Mouse (Mus musculus) cerebellum, adult 8-10 months (tissue): ENCODE data around the gene Ppp1r18.
A peak's percentile ranks its signal among the peaks of the same experiment; 100 is the strongest.
"Not testable (repeated sequence)": the region's sequence is repeated elsewhere in the genome, so short reads cannot be mapped to it uniquely, and the experiment has no call there.

Source experiments
- DNase-seq: peaks from one replicate; pipeline ENCODE4 v3.0.0; 2022

The Ppp1r18 gene

DNA sequence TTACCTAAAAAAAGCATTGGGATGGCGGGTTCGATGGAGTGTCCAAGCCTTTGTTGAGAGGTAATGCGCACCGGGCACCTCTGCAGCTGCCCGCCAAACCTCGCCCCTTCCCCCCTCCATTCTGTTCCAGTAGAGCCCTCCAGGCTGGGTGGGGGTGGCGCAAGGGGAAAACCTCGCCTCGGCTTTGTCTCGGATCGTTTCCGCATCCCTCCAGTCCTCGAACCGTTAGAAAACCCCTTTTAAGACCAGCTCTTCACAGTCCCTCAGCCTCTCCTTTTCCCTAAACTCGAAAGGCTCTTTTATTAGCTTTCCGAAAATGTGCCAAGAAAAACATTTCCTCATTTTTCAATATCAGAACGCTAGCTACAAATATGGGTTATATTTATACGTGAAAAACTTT, 27.9 kb upstream of the Ppp1r18 start:
- peak; percentile 56 for DNase-seq

DNA sequence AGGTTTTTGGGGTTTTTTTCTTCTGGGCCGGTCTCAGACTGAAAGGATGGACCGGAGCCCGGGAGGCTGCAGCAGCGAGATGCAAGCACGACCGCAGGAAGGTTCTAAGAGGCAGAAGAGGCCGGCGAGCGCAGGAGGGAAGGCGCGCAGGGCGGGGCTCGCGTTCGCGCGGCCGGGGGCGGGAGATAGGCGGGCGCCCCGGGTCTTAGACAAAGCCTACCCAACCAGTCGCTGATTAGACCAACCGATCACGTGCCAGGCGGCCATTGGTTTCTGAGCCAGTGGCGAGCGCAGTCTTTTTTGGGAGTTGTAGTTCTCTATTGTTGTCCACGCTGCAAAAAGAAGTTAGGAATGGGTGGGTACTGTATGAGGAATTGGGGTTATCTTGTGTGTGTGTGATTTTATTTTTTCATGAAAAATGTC, 27.3 kb upstream of the Ppp1r18 start, which contains the start of gene Tubb5:
Gene Tubb5 (minus strand): TSS at position 185 of the 423 bp plus-strand sequence.
- peak; percentile 94 for DNase-seq

DNA sequence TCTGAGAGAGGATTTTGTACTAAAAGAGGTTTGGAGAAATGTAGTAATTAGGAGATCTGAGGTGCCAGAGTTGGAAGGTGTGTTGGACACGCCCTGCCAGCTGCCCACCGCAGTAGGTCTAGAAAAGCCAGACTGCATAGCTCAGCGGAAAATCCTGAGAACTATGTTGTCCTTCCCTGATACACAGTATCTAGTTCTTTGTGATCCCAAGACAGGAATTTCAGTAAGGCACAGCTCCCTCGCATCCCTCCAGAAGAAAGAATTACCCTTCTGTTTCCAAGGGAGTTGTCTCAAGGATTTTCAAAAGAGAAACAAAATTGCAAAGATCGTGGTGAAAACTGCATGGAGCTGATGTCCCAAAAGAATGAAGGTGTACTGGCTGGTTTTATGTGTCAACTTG, 26.8 kb upstream of the Ppp1r18 start:
- no peak for DNase-seq

DNA sequence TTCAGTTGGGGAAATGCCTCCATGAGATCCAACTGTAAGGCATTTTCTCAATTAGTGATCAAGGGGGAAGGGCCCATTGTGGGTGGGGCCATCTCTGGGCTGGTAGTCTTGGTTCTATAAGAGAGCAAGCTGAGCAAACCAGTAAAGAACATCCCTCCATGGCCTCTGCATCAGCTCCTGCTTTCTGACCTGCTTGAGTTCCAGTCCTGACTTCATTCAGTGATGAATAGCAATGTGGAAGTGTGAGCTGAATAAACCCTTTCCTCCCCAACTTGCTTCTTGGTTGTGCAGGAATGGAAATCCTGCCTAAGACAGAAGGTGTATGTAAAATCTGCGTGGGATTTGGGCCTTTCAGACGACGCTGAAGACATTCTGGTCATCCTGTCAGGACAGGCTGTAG, 26.4 kb upstream of the Ppp1r18 start:
- not testable (repeated sequence) for DNase-seq

DNA sequence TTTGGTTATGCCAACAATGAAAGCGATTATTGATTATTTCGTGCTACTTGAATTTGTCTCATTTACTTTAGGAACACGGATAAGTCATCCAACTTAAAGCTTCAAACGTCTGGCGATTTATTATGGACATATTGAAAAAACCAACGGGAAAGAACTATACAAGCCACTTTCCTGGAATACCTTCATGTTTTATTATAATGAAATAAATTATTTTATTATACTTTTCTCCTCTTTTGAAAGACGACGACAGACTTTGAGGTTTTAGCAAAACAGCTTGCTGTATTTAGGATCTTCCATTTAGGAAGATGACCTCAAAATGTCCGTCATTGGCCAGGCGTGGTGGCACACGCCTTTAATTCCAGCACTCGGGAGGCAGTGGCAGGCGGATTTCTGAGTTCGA, 24.8 kb upstream of the Ppp1r18 start:
- no peak for DNase-seq

DNA sequence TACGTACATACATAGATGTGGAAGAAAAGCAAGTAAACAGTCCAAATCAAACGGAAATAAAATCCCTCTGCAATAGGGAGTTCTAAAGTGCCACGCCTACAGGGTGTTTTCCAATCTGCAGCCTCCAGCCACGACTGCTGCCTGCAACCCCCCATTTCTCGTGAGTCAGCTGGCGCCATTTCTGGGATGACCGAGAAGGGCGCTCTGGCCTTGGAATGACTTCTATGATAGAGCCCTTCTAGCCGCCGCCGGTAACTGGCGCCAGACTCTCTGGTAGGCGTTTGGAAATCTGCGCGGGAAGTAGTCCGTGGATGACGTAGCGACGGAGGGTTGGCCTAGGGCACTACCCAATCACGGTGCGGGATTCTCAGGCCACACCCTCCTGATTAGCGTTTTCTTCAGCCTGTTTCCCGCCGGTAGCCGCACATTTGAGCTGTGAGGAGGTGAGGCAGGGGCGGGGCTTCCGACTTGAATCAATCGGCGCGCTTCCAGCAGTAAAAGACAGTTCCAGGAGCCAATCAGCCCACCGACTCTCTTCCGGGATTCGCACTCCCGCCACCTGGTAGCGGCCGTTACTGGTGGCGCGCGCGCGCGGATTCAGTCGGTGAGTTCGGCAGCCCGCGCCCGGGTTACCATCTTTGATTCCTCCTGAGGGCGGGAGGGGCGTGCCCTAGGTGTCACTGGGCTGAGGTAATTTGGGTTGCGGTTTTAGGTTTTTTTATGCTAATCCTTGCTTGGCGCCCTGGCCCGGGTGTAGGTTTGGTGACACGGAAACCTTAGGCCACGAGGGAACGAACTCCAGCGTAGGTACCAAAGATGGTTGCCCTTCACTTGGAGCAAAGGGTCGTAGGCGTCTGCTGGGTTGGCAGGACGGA, 24.1 kb upstream of the Ppp1r18 start, which contains the start of gene Mdc1:
Gene Mdc1 (plus strand): TSS at position 440 of the 875 bp plus-strand sequence.
- DNase-seq: peak; percentile 98

DNA sequence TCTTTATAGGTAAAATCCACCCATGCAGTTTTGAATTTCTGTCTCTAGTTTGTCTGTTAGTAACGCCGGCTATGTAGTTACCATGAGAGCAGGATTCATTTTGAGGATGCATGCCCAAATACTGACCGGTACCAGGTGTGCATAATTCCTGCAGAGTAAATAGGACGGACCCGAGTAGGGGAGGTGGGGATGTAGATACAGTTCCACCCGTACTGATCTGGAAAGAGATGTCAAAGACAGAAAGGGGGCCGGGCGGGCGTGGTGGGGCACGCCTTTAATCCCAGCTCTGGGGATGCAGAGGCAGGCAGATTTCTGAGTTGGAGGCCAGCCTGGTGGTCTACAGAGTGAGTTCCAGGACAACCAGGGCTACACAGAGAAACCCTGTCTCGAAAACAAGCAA, 23.4 kb upstream of the Ppp1r18 start:
- DNase-seq: no peak

DNA sequence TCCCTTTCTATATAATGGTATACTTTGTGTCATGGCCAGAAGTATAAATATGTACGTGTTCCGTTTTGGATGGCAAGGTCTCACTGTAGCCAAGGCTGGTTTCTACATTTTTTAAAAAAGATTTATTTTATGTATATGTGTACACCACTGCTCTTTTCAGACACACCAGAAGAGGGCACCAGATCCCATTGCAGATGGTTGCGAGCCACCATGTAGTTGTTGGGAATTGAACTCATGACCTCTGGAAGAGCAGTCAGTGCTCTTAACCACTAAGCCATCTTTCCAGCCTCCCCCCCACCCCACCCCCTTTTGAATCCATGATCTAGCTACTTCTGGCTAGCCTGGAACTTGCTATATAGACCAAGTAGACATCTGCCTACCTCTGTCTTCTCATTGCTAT, 21.9 kb upstream of the Ppp1r18 start:
- no peak for DNase-seq

DNA sequence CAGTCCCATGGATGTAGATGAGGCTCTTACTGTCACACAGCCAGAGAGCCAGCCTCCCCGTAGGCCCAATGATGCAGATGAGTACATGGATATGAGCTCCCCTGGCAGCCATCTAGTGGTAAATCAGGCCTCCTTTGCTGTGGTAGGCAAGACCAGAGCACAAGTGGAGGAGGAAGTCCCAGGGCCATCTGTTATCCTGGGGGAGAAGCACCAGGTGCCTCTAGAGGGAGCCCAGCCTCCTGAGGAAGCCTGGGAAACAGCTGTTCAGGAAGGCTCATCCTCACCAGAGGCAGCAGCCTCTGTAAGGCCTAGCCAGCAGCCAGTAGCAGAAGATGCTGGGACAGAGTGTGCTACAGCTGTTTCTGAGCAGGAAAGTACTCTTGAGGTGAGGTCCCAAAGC, 17.3 kb upstream of the Ppp1r18 start:
- no peak for DNase-seq

DNA sequence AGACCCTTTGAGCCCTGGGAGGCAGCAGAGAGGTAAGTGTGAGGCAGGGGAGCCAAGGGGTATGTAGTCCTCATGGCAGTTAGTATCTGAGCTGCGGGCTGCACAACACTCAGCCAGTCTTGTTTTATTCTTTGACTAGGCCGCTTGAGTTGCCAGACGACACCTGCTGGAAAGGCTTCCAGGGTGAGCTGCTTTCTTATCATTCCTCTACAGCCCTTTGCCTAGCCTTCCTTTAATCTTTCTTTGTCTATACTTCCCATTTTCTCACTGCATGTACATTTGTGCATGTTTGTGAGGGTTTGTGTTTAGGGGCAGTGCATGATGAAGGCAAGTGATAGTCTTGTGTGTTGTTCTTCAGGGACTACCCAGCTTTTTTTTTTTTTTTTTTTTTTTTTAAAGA, 14.4 kb upstream of the Ppp1r18 start:
- DNase-seq: no peak

DNA sequence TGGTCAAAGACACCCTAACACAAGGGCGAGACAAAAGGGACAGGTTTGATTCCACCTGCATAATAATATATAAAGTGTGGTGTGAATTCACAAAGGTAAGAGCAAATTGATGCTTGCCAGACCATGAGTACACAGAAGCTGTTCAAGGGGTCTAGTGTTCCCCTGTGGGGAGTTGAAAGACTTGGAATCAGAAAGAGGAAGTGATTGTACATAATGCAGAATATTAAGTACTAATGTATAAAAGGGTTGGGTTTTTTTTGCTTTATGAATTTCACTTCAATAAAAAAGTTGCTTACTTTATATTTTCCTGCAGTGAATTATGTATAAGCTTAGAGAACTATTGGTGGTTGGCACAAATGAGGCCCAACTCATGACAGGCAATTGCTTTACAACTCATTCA, 6.0 kb upstream of the Ppp1r18 start:
- DNase-seq: no peak

DNA sequence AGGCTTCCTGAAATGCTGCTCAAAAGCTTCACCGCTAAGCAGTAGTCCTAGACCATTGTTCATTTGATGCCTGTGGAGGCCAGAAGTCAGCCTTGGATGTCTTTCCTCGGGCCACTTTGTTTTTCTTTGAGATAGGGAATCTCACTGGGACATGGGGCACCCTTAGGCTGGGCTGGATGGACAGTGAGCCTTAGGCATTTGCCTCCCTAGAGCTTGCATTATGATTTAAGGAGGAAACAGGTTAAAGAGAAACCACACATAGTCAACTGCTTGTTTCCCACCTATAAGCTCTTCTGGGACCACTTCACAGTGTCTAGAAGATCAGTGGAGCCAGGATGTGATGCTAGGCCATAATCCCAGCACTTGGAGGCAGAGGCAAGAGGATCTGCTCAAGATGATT, 5.6 kb upstream of the Ppp1r18 start:
- no peak for DNase-seq

DNA sequence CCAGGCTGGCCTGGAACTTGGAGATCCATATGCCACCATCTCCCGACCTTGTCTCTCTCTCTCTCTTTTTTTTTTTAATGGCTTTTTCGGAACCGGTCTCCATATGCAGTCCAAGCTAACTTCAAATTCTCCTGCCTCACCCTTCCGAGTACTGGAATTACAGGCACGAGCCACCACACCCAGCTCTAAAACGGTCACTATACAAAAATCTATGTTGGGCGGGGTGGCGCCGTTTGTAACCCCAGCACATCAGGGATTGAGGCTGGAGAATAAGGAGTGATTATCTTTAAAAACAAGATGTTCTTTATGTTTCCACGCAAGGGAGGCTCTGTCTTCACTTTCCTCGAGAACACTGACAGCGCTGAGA, 4.6 kb upstream of the Ppp1r18 start:
- DNase-seq: no peak

DNA sequence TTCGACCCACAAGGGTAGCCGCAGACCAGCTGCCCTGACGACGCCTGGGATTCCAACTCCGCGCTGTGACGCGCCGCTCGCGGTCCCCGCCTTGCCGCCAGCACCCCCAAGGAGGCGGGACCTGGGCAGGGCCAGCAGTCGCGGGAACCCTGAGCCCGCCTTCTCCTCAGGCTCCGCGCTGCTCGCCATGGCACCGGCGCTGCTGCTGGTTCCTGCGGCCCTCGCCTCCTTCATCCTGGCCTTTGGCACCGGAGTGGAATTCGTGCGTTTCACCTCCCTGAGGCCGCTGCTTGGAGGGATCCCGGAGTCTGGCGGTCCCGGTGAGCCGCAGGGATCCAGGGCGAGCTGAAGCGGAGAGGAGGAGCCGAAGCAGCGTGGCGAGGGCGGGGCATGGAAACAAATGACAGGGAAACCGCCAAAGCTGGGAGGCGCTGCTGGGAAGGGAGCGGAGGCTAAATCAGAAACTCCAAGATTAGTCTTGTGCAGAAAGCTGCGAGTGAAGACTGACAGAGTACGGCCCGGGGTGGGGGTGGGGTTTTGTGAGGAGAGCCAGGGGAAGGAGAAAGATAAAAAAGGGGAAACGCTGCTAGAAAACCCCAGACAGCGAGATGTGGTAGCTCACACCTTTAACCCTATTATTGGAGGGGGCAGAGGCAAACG, 4.1 kb upstream of the Ppp1r18 start, which contains the start of gene Nrm:
Gene Nrm (plus strand): TSS at position 121 of the 660 bp plus-strand sequence.
- DNase-seq: peak; percentile 90

DNA sequence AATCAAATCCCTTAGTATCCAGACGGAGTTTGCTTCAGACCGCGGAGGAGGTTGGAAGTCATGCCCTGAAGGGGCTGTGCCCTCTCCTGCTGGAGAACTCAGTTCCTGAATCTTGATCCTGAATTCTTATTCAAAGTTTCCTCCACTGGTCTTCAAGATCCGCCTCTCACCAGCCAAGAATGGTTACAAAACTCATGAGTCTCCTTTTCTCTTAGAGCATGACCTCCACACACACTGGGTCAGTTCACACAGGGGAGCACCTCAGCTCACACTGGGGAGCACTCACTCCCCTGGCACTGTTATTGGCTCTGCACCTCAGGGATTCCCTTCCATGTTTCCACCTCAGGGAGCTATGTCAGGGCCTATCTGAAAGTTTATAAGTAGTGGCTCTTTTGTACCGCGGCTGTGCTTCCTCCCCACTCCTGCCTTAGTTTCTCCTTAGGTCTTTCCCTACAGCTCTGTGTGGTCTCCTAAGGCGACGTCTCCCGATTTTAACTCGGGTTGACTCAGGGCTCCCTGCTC, 500 bp upstream of the Ppp1r18 start:
- no peak for DNase-seq

DNA sequence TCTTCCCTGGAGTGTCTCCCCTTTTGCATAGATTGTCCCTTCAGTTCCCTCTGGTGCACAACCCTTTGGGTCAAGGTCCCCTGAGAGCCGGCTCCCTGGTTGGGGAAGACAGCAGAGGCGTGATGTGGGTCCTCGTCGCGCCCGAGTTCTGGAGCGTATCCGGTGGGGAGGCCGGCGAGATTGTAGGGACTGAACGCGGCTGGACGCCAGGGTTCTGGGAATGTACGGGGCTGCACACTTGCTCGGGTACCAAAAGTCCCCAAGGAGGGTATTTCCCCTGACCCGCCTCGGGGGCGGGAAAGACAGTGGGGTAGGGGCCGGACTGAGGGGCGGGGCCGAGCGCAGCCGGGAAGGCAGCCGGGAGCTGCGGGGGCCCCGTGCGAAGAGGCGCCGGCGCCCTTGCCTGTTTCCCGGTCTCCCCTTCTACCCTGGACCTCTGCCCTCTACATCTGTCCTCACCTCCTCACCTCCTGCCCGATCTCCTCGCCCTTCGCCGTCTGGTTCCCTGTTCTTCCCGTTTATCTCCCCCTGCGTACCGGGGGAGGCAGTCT, 963 bp downstream of the Ppp1r18 start:
- DNase-seq: no peak

DNA sequence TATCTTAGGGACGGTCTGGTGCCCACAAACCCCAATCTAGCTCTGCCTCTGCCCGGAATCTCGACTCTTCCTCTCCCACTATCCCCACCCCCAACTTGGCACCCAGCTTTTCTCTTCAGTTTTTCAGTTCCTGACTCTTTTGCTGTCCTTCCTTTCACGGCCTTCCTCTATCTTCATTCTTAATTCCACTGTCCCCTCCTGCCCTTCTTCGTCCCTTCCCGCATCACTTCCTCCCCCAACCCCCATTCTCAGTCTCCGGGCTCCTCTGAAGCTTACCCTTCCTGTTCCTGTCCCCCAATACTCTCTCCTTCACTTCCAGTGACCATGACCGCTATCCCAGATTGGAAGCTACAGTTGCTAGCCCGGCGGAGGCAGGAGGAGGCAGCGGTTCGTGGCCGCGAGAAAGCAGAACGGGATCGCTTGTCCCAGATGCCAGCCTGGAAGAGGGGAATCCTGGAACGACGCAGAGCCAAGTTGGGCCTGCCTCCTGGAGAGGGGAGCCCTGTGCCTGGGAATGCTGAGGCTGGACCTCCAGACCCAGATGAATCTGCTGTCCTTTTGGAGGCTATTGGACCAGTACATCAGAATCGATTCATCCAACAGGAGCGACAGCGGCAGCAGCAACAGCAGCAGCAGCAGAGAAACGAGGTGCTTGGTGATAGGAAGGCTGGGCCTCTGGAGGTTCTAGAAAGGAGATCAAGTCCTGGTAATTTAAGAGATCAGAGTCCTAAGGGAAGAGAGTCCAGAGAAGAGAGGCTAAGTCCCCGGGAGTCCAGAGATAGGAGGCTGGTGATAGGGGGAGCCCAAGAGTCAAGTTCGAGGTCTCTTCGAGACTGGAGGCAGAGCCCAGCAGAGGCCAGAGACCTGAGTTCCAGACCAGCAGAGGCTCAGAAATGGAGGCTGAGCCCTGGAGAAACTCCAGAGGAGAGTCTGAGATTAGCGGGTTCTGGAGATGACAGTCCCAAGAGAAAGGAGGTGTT, 1.8 kb downstream of the Ppp1r18 start:
- no peak for DNase-seq

DNA sequence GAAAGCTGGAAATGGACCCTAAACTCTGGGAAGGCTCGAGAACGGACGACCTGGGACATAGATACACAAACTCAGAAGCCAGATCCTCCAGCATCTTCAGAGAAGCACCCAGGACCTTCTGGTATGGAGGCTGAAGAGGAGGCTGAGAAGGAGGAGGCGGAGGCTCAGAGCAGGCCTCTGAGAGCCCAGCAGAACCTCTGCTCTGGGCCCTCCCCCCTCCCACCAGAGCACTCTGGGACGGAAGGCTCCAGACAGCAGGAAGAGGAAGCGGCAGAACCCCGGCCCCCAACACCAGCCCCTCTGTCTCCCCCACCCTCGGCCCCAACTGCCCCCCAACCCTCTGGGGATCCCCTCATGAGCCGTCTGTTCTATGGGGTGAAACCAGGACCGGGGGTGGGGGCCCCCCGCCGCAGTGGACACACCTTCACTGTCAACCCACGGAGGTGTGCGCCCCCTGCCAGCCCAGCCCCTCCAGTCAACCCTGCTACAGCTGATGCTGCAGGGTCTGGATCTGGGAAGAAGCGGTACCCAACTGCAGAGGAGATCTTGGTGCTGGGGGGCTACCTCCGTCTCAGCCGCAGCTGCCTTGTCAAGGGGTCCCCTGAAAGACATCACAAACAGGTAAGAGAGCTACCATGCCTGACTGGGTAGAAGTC, 2.9 kb downstream of the Ppp1r18 start:
- no peak for DNase-seq

DNA sequence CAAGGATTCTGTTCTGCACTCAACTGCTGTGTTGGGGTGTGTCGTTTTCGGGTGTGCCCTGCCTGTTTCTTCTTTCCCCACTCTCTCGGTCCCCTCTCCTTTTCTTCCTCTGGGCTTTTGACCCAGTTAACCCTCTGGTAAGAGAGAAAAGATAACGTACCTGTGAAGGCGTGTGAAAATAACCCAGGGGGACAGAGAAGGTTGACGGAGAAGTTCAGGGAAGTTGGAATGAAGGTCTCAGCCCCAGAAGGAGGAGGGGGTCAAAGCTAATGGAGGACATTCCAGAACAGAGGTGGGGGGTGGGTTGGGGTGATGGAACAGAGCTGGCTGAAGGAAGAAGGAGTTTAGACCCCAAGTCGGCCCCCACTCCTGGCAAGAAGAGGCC, 3.6 kb downstream of the Ppp1r18 start:
- no peak for DNase-seq

DNA sequence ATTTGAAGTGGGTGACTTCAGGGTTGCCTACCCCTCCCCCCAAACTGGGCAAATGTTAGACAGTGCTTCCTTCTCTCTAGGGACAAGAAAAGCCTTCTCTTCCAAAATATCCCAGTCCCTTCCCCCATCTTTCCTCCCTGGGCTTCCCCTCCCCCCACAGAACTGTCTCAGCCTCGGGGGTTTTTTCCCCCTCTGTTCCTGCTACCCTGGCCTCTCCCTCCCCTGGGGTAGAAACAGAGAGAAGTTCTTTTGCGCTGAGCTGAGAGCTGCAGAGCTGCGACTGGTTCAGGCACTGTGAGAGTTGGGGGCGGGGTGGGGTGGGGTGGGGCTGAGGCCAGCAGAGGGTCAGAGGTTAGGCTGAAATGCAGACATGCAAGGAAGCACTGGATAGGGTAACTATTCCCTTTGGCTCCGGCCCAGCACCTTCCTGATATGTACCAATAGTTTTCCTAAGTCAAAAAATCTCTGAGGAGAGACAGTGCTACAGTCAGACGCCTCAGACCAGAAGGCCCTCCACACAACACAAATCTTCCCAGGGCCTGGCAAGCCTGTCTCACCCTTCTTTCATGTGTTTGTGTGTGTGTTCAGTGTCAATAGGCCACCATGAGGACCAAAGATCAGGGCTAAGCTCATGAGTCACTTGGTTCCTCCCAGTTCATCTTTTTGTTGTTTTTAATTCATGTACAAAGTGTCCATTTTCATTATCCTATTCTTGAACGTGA, 4.1 kb downstream of the Ppp1r18 start:
- DNase-seq: no peak
